Mouse (Mus musculus) embryonic facial prominence, embryonic 12.5 days (tissue): Measurements from ENCODE around the gene Ambra1. TPM values are rescaled to one million over a fixed set of nuclear protein-coding genes. Genes with fewer than 3 reads are reported as not detected.

Experiments
- ATAC-seq: fragments of 200-750 bp; cut with Nextera tagmentation; 2 replicates; pipeline ENCODE4 v1.8.0; 2017; ENCODE audit not compliant: insufficient number of reproducible peaks, insufficient read depth, low FRiP score, low TSS enrichment
- H3K27ac ChIP-seq: fragments of 300-500 bp; sonication (generic); 2 replicates; pipeline ENCODE4 v1.5.1; 2016; ENCODE audit warnings: mild to moderate bottlenecking
- H3K27me3 ChIP-seq: fragments of 300-500 bp; sonication (generic); 2 replicates; pipeline ENCODE4 v1.6.1; 2016; ENCODE audit warnings: mild to moderate bottlenecking, moderate library complexity
- H3K36me3 ChIP-seq: fragments of 300-500 bp; sonication (generic); 2 replicates; pipeline ENCODE4 v1.6.1; 2016; ENCODE audit warnings: mild to moderate bottlenecking
- H3K4me1 ChIP-seq: fragments of 300-500 bp; sonication (generic); 2 replicates; pipeline ENCODE4 v1.6.1; 2016
- H3K4me2 ChIP-seq: fragments of 300-500 bp; sonication (generic); replicated peaks from 2 replicates; pipeline ENCODE4 v1.6.1; 2016; ENCODE audit warnings: mild to moderate bottlenecking, moderate library complexity
- H3K4me3 ChIP-seq: fragments of 300-500 bp; sonication (generic); 2 replicates; pipeline ENCODE4 v1.5.1; 2016; ENCODE audit warnings: mild to moderate bottlenecking
- H3K9ac ChIP-seq: fragments of 300-500 bp; sonication (generic); 2 replicates; pipeline ENCODE4 v1.6.1; 2016; ENCODE audit warnings: mild to moderate bottlenecking, moderate library complexity
- H3K9me3 ChIP-seq: fragments of 300-500 bp; sonication (generic); 2 replicates; pipeline ENCODE4 v1.6.1; 2016; ENCODE audit warnings: mild to moderate bottlenecking, moderate library complexity
- WGBS: fragments of 180-500 bp; shearing (Covaris S2); methylation state at CpG from one replicate; pipeline ENCODE4 v1.1.7; 2016; 5-methylcytosine and 5-hydroxymethylcytosine counted together
- polyA plus RNA-seq: library from polyadenylated mRNA; unstranded; fragments of >200 nt; fragmentation: Nextera tagmentation; extraction: Ambion mirVana; gene quantifications from 2 replicates; pipeline ENCODE4 v1.2.1, GENCODE M21; 2016

Ambra1 gene
- polyA plus RNA-seq, 1 experiment from 2014 or later, result 21.9 TPM

- no peak for ATAC-seq
- Histone ChIP-seq H3K9ac (no peak overlapping the region), H3K27ac (no peak overlapping the region), H3K27me3 (no peaks in the 10 kb centered on the region), H3K4me3 (no peak overlapping the region), H3K9me3 (no peaks in the 10 kb centered on the region), H3K4me2 (no peak overlapping the region), H3K36me3 (peaks cover 23% of the 10 kb centered on the region), H3K4me1 (no peaks in the 10 kb centered on the region)
- WGBS, result 87% methylated on average over 3 of the region's 3 CpGs
Observed at GRCm38 (mm10) chr2:91903171-91903925, 173.4 kb downstream of the Ambra1 start.

- Histone ChIP-seq H3K27ac (no peak overlapping the region), H3K4me1 (no peaks in the 10 kb centered on the region), H3K36me3 (peaks cover 26% of the 10 kb centered on the region), H3K4me3 (no peak overlapping the region), H3K4me2 (no peak overlapping the region), H3K9me3 (no peaks in the 10 kb centered on the region), H3K27me3 (no peaks in the 10 kb centered on the region), H3K9ac (no peak overlapping the region)
- WGBS, result 81% methylated on average over 5 of the region's 5 CpGs
- no peak for ATAC-seq
Observed at GRCm38 (mm10) chr2:91904618-91905307, 174.8 kb downstream of the Ambra1 start.

DNA sequence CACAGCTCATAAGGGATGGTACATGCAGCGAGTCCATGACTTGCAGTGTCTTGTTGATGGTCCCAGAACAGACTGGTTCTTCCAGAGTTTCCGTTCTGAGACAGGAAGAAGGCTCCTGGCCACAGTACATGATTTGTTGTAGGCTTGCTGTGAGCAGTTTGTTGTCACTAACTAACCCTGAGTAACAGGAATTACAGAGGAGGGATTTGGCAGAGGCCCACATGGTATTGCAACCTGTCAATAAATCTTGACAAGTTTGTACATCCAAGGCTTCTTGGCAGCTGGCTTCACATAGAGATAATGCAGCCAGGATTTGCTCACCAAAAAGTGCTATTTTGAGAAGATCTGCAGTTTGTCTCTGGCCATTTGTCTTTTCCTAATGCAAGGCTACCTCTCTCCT is 176.2 kb downstream of the Ambra1 start:
- H3K4me3 ChIP-seq, result no peak overlapping the region
- H3K4me1 ChIP-seq, result no peaks in the 10 kb centered on the region
- no peak for ATAC-seq
- H3K27me3 ChIP-seq, result no peaks in the 10 kb centered on the region
- H3K9me3 ChIP-seq, result no peaks in the 10 kb centered on the region
- H3K27ac ChIP-seq, result no peak overlapping the region
- 89% methylated on average over 2 of the region's 2 CpGs for WGBS
- H3K9ac ChIP-seq, result no peak overlapping the region
- H3K36me3 ChIP-seq, result peaks cover 28% of the 10 kb centered on the region
- H3K4me2 ChIP-seq, result no peak overlapping the region

DNA sequence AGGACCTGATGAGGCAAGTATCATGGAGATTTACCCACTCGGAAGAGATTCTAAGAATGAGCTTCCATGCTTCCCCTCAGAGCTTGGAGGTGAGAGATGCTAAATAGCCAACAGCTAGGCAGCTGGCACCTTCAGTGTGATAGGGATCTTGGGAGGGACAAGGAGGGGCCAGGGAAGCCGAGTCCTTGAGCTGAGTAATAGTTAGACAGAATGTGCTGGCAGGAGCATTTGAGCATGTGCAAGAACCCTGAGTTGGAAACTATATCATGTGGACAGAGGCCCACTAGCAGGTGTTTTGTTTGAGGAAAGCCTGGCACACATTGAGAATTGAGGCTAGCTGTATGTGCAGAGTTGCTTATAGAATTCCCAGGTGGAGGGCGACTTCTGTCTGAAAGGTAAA is 182.7 kb downstream of the Ambra1 start:
- H3K9me3 ChIP-seq, result no peaks in the 10 kb centered on the region
- H3K4me2 ChIP-seq, result no peak overlapping the region
- H3K9ac ChIP-seq, result no peak overlapping the region
- no peak overlapping the region for H3K4me3 ChIP-seq
- ATAC-seq, result no peak
- H3K4me1 ChIP-seq, result no peaks in the 10 kb centered on the region
- 83% methylated on average over 3 of the region's 3 CpGs for WGBS
- peaks cover 65% of the 10 kb centered on the region for H3K36me3 ChIP-seq
- no peak overlapping the region for H3K27ac ChIP-seq
- H3K27me3 ChIP-seq, result no peaks in the 10 kb centered on the region

GRCm38 (mm10) chr2:91913328-91914110 is 183.6 kb downstream of the Ambra1 start:
- 87% methylated on average over 7 of the region's 7 CpGs for WGBS
- Histone ChIP-seq H3K27ac (no peak overlapping the region), H3K4me2 (no peak overlapping the region), H3K4me3 (no peak overlapping the region), H3K9ac (no peak overlapping the region), H3K4me1 (no peaks in the 10 kb centered on the region), H3K27me3 (no peaks in the 10 kb centered on the region), H3K9me3 (no peaks in the 10 kb centered on the region), H3K36me3 (peaks cover 74% of the 10 kb centered on the region)
- no peak for ATAC-seq

DNA sequence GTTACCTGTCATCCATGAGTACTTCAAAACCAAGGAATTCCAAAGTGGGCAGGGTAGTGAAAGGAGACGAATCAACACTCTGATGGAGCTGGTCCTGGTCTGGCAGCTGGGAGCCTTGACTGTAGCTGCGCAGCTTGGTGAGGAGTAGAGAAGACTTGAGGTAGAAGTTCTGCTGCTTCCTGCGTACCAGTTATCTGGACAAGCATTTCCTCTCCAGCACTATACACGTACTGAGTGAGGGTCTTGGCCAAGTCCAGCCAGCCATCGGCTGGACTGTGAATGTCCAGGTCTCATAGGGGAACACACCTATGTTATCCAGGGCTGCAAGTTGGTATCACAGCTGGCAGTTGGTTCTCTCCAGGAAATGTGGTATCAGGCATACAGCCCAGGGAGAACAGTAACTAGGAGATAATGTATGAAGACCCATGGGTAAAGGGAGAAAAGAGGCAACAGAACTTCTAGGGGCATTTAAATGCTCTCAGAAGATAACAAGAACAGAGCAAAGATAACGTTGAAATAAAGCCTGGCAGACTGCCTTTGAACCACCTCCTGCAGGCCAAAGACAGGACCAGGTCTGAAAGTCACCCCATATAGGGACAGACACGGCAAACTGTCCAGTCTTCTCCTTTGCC is 186.5 kb downstream of the Ambra1 start:
- Histone ChIP-seq H3K4me3 (no peak overlapping the region), H3K4me1 (peaks cover 5% of the 10 kb centered on the region; the same call in 1 of the 2 replicates), H3K27me3 (peaks cover 15% of the 10 kb centered on the region), H3K9ac (no peak overlapping the region), H3K36me3 (peaks cover 61% of the 10 kb centered on the region), H3K27ac (no peak overlapping the region), H3K4me2 (no peak overlapping the region), H3K9me3 (no peaks in the 10 kb centered on the region)
- ATAC-seq, result no peak
- 92% methylated on average over 7 of the region's 7 CpGs for WGBS

DNA sequence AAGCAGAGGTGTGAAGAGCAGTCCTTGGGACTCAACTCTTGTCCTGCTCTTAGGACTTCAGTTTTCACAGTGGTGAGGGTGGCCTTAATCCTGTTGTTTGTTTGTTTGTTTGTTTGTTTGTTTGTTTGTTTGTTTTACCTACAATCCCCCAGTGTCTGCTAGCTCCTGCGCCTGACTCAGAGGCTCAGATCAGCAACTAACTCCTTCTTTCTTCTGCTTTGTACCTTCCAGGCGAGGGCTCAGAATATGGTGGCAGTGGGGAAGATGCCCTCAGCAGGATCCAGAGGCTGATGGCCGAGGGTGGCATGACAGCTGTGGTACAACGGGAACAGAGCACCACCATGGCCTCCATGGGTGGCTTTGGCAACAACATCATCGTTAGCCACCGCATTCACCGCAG is 187.2 kb downstream of the Ambra1 start:
- no peak for ATAC-seq

GRCm38 (mm10) chr2:91920130-91920529 is 190.2 kb downstream of the Ambra1 start:
- H3K9me3 ChIP-seq, result no peaks in the 10 kb centered on the region
- H3K27me3 ChIP-seq, result peaks cover 45% of the 10 kb centered on the region

More for the DNA sequence above, 187.2 kb downstream of the Ambra1 start:
- no peak overlapping the region for H3K4me3 ChIP-seq
- no peak overlapping the region for H3K27ac ChIP-seq
- WGBS, result 90% methylated on average over 7 of the region's 7 CpGs
- peaks cover 55% of the 10 kb centered on the region for H3K36me3 ChIP-seq
- H3K9me3 ChIP-seq, result no peaks in the 10 kb centered on the region
- no peak overlapping the region for H3K4me2 ChIP-seq
- H3K4me1 ChIP-seq, result peaks cover 12% of the 10 kb centered on the region; the same call in 1 of the 2 replicates
- peaks cover 21% of the 10 kb centered on the region for H3K27me3 ChIP-seq
- H3K9ac ChIP-seq, result no peak overlapping the region

DNA sequence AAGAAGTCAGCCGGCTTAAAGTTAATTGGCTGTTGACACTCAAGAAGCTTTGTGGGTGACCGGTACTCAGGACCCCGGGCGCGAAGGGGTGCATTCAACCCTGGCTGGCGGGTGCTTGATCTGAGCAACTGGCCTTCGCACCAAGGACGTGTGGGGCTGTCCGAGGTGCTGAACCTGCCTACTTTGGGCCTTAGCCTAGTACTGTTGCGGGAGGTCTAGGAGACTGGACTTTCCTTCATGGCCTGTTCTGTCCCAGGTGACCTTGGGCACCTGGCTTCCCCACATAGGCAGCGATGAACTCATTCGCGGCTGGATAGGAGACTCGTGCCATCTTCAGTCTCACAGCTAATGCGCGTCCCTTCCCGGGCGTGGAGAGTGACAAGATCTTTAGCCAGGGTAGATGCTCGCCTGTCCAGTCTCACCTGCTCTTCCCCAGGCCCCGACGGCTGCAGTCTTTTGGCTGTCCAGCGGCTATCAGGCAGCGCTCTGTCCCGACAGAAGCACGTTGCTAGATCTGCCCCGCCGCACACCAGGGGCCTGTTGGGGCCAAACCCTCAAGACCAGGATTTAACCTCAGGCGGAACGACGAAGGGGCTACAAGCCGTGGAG is 191.4 kb downstream of the Ambra1 start:
- Histone ChIP-seq H3K9ac (0 out of 2 replicates have a peak overlapping the region, but pooled peaks have one; percentile 51), H3K27ac (no peak overlapping the region), H3K4me2 (peak overlapping the region; percentile 91), H3K4me1 (peaks cover 18% of the 10 kb centered on the region; the same call in 1 of the 2 replicates), H3K36me3 (peaks cover 18% of the 10 kb centered on the region), H3K9me3 (no peaks in the 10 kb centered on the region), H3K4me3 (peak overlapping the region; percentile 60), H3K27me3 (peaks cover 52% of the 10 kb centered on the region)
- no peak for ATAC-seq
- WGBS, result 5% methylated on average over 31 of the region's 31 CpGs

More at GRCm38 (mm10) chr2:91920130-91920529, 190.2 kb downstream of the Ambra1 start:
- H3K27ac ChIP-seq, result no peak overlapping the region
- H3K36me3 ChIP-seq, result peaks cover 26% of the 10 kb centered on the region
- no peak overlapping the region for H3K4me2 ChIP-seq
- WGBS, result 73% methylated on average over 4 of the region's 4 CpGs
- no peak overlapping the region for H3K4me3 ChIP-seq
- H3K4me1 ChIP-seq, result peaks cover 18% of the 10 kb centered on the region; the same call in 1 of the 2 replicates
- no peak for ATAC-seq
- no peak overlapping the region for H3K9ac ChIP-seq

- peaks cover 52% of the 10 kb centered on the region for H3K27me3 ChIP-seq
- H3K9ac ChIP-seq, result peak overlapping the region; percentile 51; the same call in 1 of the 2 replicates
- H3K9me3 ChIP-seq, result no peaks in the 10 kb centered on the region
- H3K4me2 ChIP-seq, result peak overlapping the region; percentile 91
- peaks cover 18% of the 10 kb centered on the region; the same call in 1 of the 2 replicates for H3K4me1 ChIP-seq
- peaks cover 18% of the 10 kb centered on the region for H3K36me3 ChIP-seq
- H3K4me3 ChIP-seq, result peak overlapping the region; percentile 60
- no peak for ATAC-seq
- no peak overlapping the region for H3K27ac ChIP-seq
- WGBS, result under 1% methylated on average over 56 of the region's 64 CpGs
Observed at GRCm38 (mm10) chr2:91921790-91922570, 192.0 kb downstream of the Ambra1 start.
